Mouse (Mus musculus) activated CD4-positive, CD25-positive, alpha-beta regulatory T cell, adult 9 weeks (primary cell): Measurements from ENCODE around the gene Tmem14a. TPM values are rescaled to one million over a fixed set of nuclear protein-coding genes. Genes with fewer than 3 reads are reported as not detected.

Experiments
- polyA plus RNA-seq: library from polyadenylated mRNA; unstranded; fragments of 100-300 nt; shearing (Covaris generic); gene quantifications from one replicate; pipeline ENCODE4 v1.2.1, GENCODE M21; 2017

Tmem14a gene
- polyA plus RNA-seq = 5.4 TPM

DNA sequence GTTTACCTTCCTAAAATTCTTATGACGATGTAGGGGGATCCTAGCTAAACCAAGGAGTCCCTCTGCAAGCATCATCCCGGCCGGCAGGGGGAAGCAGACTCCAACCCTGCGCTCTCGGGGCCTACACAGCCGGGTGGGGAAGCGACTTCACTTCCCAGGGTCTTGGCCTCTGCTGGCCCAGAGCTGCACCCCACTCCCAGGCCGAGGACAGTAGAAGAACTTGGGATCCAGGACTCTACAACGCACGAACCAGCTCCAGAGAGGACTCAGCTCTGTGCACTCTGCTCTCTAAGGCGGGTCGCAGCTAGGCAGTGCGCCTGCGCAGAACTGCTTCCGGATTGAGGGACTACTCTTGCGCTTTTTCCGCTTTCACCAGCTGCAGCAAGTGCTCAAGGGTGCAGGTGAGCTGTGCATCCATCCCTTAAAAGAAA lies at the start of gene Tmem14a:
TSS of gene Tmem14a (plus strand) at position 87 of the 431 bp plus-strand sequence.

DNA sequence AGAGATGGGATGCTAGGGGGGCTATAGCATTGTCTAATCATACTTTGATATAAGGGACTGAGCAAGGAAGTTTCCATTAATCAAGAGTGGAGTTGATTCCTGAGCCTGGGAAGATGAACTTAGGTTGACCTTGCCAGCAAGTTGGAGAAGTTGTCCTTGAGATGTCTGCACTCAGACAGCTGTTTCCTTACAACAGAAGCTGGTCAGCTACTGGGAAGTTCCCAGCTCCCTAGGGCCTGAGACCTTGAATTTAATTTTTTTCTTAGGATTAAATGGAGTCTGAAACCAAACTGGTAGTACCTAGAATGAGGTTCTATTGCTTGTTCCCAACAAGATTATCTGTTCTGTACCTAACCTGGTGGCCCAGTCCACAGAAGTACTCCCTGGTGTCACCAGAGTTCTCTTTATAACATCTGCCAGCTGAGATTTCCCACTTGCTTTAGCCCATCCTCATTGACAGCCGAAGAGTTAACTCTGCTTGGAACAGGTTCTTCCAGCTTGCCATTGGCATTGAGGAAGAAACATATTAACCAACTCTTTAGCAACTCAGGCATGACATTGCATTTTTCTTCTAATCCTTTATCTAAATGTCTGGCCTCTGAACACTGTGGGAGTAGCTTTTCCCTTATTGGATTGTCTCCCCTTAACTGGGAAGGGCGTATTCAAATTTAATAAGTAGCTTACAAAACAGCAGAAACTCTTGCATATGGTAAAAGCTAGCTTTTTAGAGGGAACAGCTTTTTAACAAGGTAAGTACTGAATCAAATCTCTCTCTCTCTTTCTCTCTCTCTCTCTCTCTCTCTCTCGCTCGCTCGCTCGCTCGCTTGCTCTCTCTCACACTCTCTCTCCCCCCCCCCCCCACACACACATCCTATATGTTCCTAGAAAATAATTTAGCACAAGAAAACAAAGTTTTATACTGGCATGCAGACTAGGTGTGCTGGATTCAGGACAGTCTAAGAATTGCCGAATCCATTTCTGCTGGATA lies 21.8 kb downstream of the Tmem14a start, which contains the start of gene Gsta3:
TSS of gene Gsta3 (plus strand) at position 679 of the 988 bp plus-strand sequence.

Other genes starting within 250 kb of the Tmem14a start
- gene Tram2, start 139.3 kb upstream of the Tmem14a start, polyA plus RNA-seq = 5.7 TPM
- gene Gsta3, start 22.0 kb downstream of the Tmem14a start, polyA plus RNA-seq = 1.7 TPM
- 1.9 TPM for gene Khdc1a, start 131.1 kb downstream of the Tmem14a start, polyA plus RNA-seq
- gene Khdc1c, start 149.8 kb downstream of the Tmem14a start, polyA plus RNA-seq = not detected
- gene Khdc1b, start 165.0 kb downstream of the Tmem14a start, polyA plus RNA-seq = not detected